Mouse (Mus musculus): ENCODE measurements around the gene Il16. TPM values are rescaled to one million over a fixed set of nuclear protein-coding genes. Genes with fewer than 3 reads are reported as not detected.

The Il16 gene
- polyA plus RNA-seq, 1 experiment from 2014 or later = 0.77 TPM

GRCm38 (mm10) chr7:83731297-83731696, 14.2 kb downstream of the Il16 start:
- H3K27me3 ChIP-seq (ENCODE audit: control insufficient read depth, insufficient read depth, low read length) = no peaks in the 10 kb centered on the region
- ATAC-seq (replicated peaks; ENCODE audit: low FRiP score) = no peak
- no peaks in the 10 kb centered on the region for H3K9me3 ChIP-seq (ENCODE audit: control insufficient read depth, low read length)
- H3K4me1 ChIP-seq (replicated peaks; ENCODE audit: control insufficient read depth, insufficient read depth, low read length) = no peaks in the 10 kb centered on the region
- H3K4me2 ChIP-seq (ENCODE audit: low read depth, low read length, severe bottlenecking) = no peak overlapping the region
- 86% methylated on average over 6 of the region's 6 CpGs for WGBS
- no peak for DNase-seq (ENCODE audit: low spot score)
- H3K27ac ChIP-seq (ENCODE audit: low read depth, low read length) = no peak overlapping the region
- H3K9ac ChIP-seq (ENCODE audit: low read length) = no peak overlapping the region
- no peak overlapping the region for H3K4me3 ChIP-seq (ENCODE audit: low read depth, low read length)
- H3K36me3 ChIP-seq (ENCODE audit: control insufficient read depth, insufficient read depth, low read length) = no peaks in the 10 kb centered on the region

- Histone ChIP-seq H3K27ac (ENCODE audit: low read depth, low read length) (no peak overlapping the region), H3K9me3 (ENCODE audit: control insufficient read depth, low read length) (no peaks in the 10 kb centered on the region), H3K27me3 (ENCODE audit: control insufficient read depth, insufficient read depth, low read length) (no peaks in the 10 kb centered on the region), H3K4me1 (replicated peaks; ENCODE audit: control insufficient read depth, insufficient read depth, low read length) (no peaks in the 10 kb centered on the region), H3K36me3 (ENCODE audit: control insufficient read depth, insufficient read depth, low read length) (no peaks in the 10 kb centered on the region), H3K4me3 (ENCODE audit: low read depth, low read length) (no peak overlapping the region), H3K9ac (ENCODE audit: low read length) (no peak overlapping the region), H3K4me2 (ENCODE audit: low read depth, low read length, severe bottlenecking) (no peak overlapping the region)
- ATAC-seq (replicated peaks; ENCODE audit: low FRiP score) (no peak), DNase-seq (ENCODE audit: low spot score) (no peak)
- 75% methylated on average over 5 of the region's 5 CpGs for WGBS
These were observed 18.4 kb downstream of the Il16 start for GRCm38 (mm10) chr7:83726936-83727632.

GRCm38 (mm10) chr7:83725801-83726200, 19.7 kb downstream of the Il16 start:
- no peaks in the 10 kb centered on the region for H3K36me3 ChIP-seq (ENCODE audit: control insufficient read depth, insufficient read depth, low read length)
- H3K4me2 ChIP-seq (ENCODE audit: low read depth, low read length, severe bottlenecking) = no peak overlapping the region
- H3K9me3 ChIP-seq (ENCODE audit: control insufficient read depth, low read length) = no peaks in the 10 kb centered on the region
- H3K27me3 ChIP-seq (ENCODE audit: control insufficient read depth, insufficient read depth, low read length) = no peaks in the 10 kb centered on the region
- H3K9ac ChIP-seq (ENCODE audit: low read length) = no peak overlapping the region
- no peak for DNase-seq (ENCODE audit: low spot score)
- no peak for ATAC-seq (replicated peaks; ENCODE audit: low FRiP score)
- H3K27ac ChIP-seq (ENCODE audit: low read depth, low read length) = no peak overlapping the region
- H3K4me1 ChIP-seq (replicated peaks; ENCODE audit: control insufficient read depth, insufficient read depth, low read length) = no peaks in the 10 kb centered on the region
- H3K4me3 ChIP-seq (ENCODE audit: low read depth, low read length) = no peak overlapping the region

GRCm38 (mm10) chr7:83724541-83724940, 21.0 kb downstream of the Il16 start:
- Histone ChIP-seq H3K27ac (ENCODE audit: low read depth, low read length) (no peak overlapping the region), H3K4me1 (replicated peaks; ENCODE audit: control insufficient read depth, insufficient read depth, low read length) (no peaks in the 10 kb centered on the region), H3K27me3 (ENCODE audit: control insufficient read depth, insufficient read depth, low read length) (no peaks in the 10 kb centered on the region), H3K9ac (ENCODE audit: low read length) (no peak overlapping the region), H3K9me3 (ENCODE audit: control insufficient read depth, low read length) (no peaks in the 10 kb centered on the region), H3K36me3 (ENCODE audit: control insufficient read depth, insufficient read depth, low read length) (no peaks in the 10 kb centered on the region), H3K4me3 (ENCODE audit: low read depth, low read length) (no peak overlapping the region), H3K4me2 (ENCODE audit: low read depth, low read length, severe bottlenecking) (no peak overlapping the region)
- no peak for DNase-seq (ENCODE audit: low spot score)
- no peak for ATAC-seq (replicated peaks; ENCODE audit: low FRiP score)
- WGBS = 81% methylated on average over 2 of the region's 2 CpGs

GRCm38 (mm10) chr7:83723954-83724353, 21.6 kb downstream of the Il16 start:
- ATAC-seq (replicated peaks; ENCODE audit: low FRiP score) (no peak), DNase-seq (ENCODE audit: low spot score) (no peak)
- H3K9me3 ChIP-seq (ENCODE audit: control insufficient read depth, low read length) = no peaks in the 10 kb centered on the region

GRCm38 (mm10) chr7:83723221-83723620, 22.3 kb downstream of the Il16 start:
- no peaks in the 10 kb centered on the region for H3K4me1 ChIP-seq (replicated peaks; ENCODE audit: control insufficient read depth, insufficient read depth, low read length)
- H3K4me2 ChIP-seq (ENCODE audit: low read depth, low read length, severe bottlenecking) = no peak overlapping the region
- no peak overlapping the region for H3K4me3 ChIP-seq (ENCODE audit: low read depth, low read length)
- H3K36me3 ChIP-seq (ENCODE audit: control insufficient read depth, insufficient read depth, low read length) = no peaks in the 10 kb centered on the region
- no peaks in the 10 kb centered on the region for H3K9me3 ChIP-seq (ENCODE audit: control insufficient read depth, low read length)
- 87% methylated on average over 8 of the region's 8 CpGs for WGBS
- H3K27ac ChIP-seq (ENCODE audit: low read depth, low read length) = no peak overlapping the region
- peak; percentile 41 for DNase-seq (ENCODE audit: low spot score)
- no peak for ATAC-seq (replicated peaks; ENCODE audit: low FRiP score)
- H3K9ac ChIP-seq (ENCODE audit: low read length) = no peak overlapping the region
- no peaks in the 10 kb centered on the region for H3K27me3 ChIP-seq (ENCODE audit: control insufficient read depth, insufficient read depth, low read length)

More at GRCm38 (mm10) chr7:83723954-83724353, 21.6 kb downstream of the Il16 start:
- Histone ChIP-seq H3K27ac (ENCODE audit: low read depth, low read length) (no peak overlapping the region), H3K27me3 (ENCODE audit: control insufficient read depth, insufficient read depth, low read length) (no peaks in the 10 kb centered on the region), H3K4me3 (ENCODE audit: low read depth, low read length) (no peak overlapping the region), H3K4me1 (replicated peaks; ENCODE audit: control insufficient read depth, insufficient read depth, low read length) (no peaks in the 10 kb centered on the region), H3K4me2 (ENCODE audit: low read depth, low read length, severe bottlenecking) (no peak overlapping the region), H3K36me3 (ENCODE audit: control insufficient read depth, insufficient read depth, low read length) (no peaks in the 10 kb centered on the region), H3K9ac (ENCODE audit: low read length) (no peak overlapping the region)

GRCm38 (mm10) chr7:83722485-83722884, 23.0 kb downstream of the Il16 start:
- Histone ChIP-seq H3K4me2 (ENCODE audit: low read depth, low read length, severe bottlenecking) (no peak overlapping the region), H3K4me1 (replicated peaks; ENCODE audit: control insufficient read depth, insufficient read depth, low read length) (no peaks in the 10 kb centered on the region), H3K27ac (ENCODE audit: low read depth, low read length) (no peak overlapping the region), H3K4me3 (ENCODE audit: low read depth, low read length) (no peak overlapping the region), H3K27me3 (ENCODE audit: control insufficient read depth, insufficient read depth, low read length) (no peaks in the 10 kb centered on the region), H3K9ac (ENCODE audit: low read length) (no peak overlapping the region), H3K9me3 (ENCODE audit: control insufficient read depth, low read length) (no peaks in the 10 kb centered on the region), H3K36me3 (ENCODE audit: control insufficient read depth, insufficient read depth, low read length) (no peaks in the 10 kb centered on the region)
- DNase-seq (ENCODE audit: low spot score) = no peak
- 91% methylated on average over 14 of the region's 14 CpGs for WGBS
- ATAC-seq (replicated peaks; ENCODE audit: low FRiP score) = no peak

- Histone ChIP-seq H3K4me1 (replicated peaks; ENCODE audit: control insufficient read depth, insufficient read depth, low read length) (no peaks in the 10 kb centered on the region), H3K4me3 (ENCODE audit: low read depth, low read length) (no peak overlapping the region), H3K4me2 (ENCODE audit: low read depth, low read length, severe bottlenecking) (no peak overlapping the region), H3K9ac (ENCODE audit: low read length) (no peak overlapping the region), H3K27me3 (ENCODE audit: control insufficient read depth, insufficient read depth, low read length) (no peaks in the 10 kb centered on the region), H3K9me3 (ENCODE audit: control insufficient read depth, low read length) (no peaks in the 10 kb centered on the region), H3K36me3 (ENCODE audit: control insufficient read depth, insufficient read depth, low read length) (no peaks in the 10 kb centered on the region), H3K27ac (ENCODE audit: low read depth, low read length) (no peak overlapping the region)
- ATAC-seq (replicated peaks; ENCODE audit: low FRiP score) = no peak
- WGBS = 80% methylated on average over 8 of the region's 8 CpGs
- DNase-seq (ENCODE audit: low spot score) = no peak
These were observed 25.3 kb downstream of the Il16 start for GRCm38 (mm10) chr7:83720231-83720630.

- ATAC-seq (replicated peaks; ENCODE audit: low FRiP score) = no peak
- WGBS = 80% methylated on average over 5 of the region's 5 CpGs
- no peaks in the 10 kb centered on the region for H3K36me3 ChIP-seq (ENCODE audit: control insufficient read depth, insufficient read depth, low read length)
- no peak overlapping the region for H3K27ac ChIP-seq (ENCODE audit: low read depth, low read length)
- peak; percentile 35 for DNase-seq (ENCODE audit: low spot score)
- H3K9me3 ChIP-seq (ENCODE audit: control insufficient read depth, low read length) = no peaks in the 10 kb centered on the region
- H3K4me1 ChIP-seq (replicated peaks; ENCODE audit: control insufficient read depth, insufficient read depth, low read length) = no peaks in the 10 kb centered on the region
- no peaks in the 10 kb centered on the region for H3K27me3 ChIP-seq (ENCODE audit: control insufficient read depth, insufficient read depth, low read length)
- H3K9ac ChIP-seq (ENCODE audit: low read length) = no peak overlapping the region
- H3K4me3 ChIP-seq (ENCODE audit: low read depth, low read length) = no peak overlapping the region
- no peak overlapping the region for H3K4me2 ChIP-seq (ENCODE audit: low read depth, low read length, severe bottlenecking)
These were observed 28.4 kb downstream of the Il16 start for GRCm38 (mm10) chr7:83717021-83717725.

All from forebrain, embryonic 11.5 days (tissue).